Mouse (Mus musculus) embryonic fibroblast, embryonic 13.5 days (primary cell): ENCODE results near the gene Ccdc85c.

Source experiments
- CTCF ChIP-seq: IDR thresholded peaks from 2 replicates; pipeline ENCODE4 v1.5.1; 2011; ENCODE audit warnings: mild to moderate bottlenecking, control low read depth, low read length, moderate library complexity, borderline replicate concordance; ENCODE audit not compliant: insufficient read depth
- POLR2A ChIP-seq: IDR thresholded peaks from 2 replicates; pipeline ENCODE4 v1.6.1; 2011; ENCODE audit warnings: low read depth, mild to moderate bottlenecking, control low read depth, low read length, moderate library complexity

- TF ChIP-seq CTCF, result no peak
- no peak for TF ChIP-seq POLR2A
Observed at GRCm38 (mm10) chr12:108163706-108164105, 111.5 kb downstream of the Ccdc85c start.
